Mouse (Mus musculus): Measurements from ENCODE around the gene Krtdap. TPM values are rescaled to one million over a fixed set of nuclear protein-coding genes. Genes with fewer than 3 reads are reported as not detected.
A peak's percentile ranks its signal among the peaks of the same experiment; 100 is the strongest.
"Not testable (repeated sequence)": the region's sequence is repeated elsewhere in the genome, so short reads cannot be mapped to it uniquely, and the experiment has no call there.

Gene Krtdap
- total RNA-seq, 2 experiments from 2014 or later = not detected

DNA sequence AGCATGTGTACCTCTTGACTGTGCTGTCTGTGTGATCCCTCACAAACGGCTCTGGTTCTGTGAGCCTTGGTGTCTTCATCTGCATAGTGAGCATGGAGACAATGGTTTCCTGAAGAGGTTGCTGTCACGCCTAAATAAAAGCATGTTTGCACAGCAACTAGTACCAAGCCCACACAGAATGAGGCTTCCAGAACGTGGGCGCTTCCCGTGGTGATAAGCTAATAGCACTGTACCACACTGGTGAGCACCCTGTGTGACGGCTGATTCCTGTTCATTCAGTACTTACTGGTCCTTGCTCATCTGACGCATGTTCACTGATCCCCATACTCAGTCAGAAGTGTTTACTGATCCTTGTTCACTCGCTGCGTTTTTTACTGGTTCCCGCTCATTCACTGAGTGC is 2.4 kb downstream of the Krtdap start:
- peak; percentile 11 to 24 for DNase-seq

DNA sequence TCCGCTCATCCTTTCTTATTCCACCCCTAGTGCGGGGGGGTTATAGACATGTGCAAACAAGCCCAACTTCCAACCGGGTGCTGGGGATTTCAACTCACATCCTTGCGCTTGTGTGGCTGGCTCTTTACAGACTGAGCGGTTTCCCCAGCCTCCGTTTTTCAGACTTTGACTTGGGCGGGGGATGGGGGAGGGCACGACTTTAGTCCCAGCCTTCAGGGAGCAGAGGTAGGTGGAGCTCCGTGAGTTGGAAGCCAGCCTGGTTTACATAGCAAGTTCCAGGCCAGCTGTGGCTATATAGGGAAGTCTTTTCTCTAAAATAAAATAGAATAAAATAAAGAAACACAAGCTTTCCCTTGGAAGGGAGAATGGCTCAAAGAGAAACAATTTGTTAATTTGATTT is 4.2 kb downstream of the Krtdap start:
- no peak for DNase-seq

DNA sequence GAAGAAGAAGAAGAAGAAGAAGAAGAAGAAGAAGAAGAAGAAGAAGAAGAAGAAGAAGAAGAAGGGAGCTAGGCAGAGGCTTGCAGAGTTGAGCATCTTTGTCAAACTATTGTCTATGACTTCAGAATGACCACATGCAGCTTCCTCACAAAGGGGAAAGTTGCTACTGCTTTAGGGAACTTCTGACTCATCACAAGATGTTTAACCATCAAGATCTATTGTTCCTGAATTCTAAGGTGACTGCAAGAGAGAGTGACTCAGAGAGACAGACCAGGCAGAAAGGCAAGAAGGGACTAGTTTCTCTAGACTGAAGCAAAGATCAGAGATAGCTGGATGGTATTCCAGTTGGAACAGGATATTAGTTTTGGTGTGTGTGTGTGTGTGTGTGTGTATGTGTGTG is 7.2 kb downstream of the Krtdap start:
- no peak for DNase-seq

DNA sequence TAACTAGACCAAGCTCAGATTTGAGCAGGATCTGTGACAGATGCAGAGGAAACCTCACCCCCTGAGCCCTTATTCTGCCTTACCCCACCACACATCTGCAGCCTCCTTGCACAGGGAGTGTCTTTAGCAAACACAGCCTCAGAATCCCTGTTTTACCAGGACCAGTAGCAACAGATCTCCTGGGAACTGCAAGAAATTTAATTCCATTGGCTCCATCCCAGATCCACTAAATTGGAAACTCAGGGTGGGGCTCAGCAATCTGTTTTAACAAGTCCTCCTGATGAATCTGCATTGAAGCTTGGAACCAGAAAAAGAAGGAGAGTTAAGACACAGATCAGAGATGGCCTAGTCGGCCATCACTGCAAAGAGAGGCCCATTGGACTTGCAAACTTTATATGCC is 9.1 kb downstream of the Krtdap start:
- DNase-seq = no peak

DNA sequence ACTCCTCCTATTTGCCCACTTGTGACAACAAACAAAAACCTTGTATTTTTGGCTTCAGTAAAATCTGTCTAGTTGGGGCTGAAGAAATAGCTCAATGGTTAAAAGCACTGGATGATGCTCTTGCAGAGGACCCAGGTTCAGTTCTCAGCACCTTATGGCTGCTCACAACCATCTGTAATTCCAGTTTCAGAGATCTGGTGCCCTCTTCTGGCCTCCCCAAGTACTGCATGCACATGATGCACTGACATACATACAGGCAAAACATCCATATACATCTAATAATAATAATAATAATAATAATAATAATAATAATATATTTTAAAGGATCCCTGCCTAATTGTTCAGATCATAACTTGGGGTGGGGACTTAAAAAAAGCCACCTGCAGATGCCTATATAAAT is 13.0 kb downstream of the Krtdap start:
- DNase-seq = no peak

DNA sequence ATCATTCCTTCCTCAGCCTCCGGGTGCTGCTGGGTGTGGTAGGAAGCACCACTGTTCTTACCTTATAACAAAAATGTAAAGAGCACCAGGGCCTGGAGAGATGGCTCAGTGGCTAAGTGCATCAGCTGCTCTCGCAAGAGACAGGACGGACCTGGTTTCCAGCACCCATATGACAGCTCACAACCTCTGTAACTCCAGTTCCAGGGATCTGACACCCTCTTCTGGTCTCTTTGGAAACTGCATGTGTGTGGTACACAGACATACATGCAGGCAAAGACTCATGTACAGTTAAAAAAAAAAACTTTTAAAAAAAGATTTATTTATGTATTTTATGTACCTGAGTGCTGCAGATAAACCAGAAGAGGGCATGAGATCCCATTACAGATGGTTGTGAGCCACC is 15.6 kb downstream of the Krtdap start:
- no peak for DNase-seq

DNA sequence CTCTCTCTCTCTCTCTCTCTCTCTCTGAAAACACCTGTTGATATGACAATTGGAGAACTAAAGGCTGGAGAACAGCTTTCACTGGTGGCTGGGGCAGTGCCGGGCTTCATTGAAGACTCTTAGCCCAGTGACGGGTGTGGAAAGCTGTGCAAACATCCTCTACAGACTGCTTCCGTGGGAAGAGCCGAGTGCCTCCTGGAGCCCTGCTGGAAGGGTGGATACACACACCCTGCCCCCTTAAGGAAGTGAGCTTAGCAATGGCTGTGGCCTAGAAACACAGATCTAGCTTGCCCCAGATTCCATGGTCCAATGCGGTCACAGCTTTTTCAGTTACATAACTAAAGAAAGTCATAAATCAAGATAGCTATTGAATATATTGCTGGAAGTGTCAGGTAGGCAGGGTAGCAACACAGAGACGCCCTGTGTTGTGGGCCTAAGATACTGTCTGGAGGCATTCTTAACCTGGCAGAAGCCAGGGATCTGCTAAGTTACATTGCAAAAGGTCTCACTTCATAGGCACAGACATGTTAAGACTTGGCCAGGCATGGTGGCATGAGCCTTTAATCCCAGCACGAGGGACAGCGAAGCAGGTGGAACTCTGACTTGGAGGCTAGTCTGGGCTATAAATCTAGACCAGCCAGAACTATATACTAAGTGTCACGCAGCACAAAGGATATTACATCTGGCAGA is 16.5 kb downstream of the Krtdap start:
- DNase-seq = no peak

DNA sequence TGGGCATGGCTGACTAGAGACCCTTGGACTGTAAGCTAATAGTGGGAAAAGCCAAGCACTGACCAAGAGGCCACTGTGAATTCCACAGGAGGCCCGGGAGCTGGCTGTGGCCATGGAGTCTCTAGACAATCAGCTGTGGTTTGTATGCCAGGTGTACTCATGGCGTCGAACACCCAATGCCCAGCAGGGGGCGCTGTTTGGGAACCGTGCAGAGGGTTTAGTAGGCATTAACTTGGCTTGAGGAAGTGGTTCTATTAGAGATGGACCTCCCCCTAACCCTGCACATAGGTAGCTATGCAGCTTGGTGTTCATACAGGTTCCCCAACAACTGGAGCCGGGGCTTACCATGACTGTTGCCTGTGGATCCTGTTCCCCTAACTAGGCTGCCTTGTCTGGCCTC is 18.2 kb downstream of the Krtdap start:
- DNase-seq = no peak

DNA sequence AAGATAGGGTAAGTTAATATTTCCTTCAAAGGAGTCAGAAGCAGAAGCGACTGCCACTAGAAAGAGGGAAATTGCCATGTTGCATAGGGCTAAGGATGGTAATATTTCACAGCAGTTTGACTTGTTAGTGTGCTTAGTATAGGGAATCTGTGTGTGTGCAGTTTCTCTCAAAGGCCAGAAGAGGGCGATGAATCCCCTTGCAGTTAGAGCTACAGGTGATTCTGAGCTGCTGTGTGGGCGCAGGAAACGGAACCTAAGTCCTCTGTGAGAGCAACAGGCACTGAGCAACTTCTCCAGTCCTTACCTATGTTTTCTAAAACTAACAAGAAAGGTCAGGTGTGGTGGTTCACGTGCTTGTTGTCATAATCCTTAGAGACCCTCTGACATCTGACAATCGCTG is 22.6 kb downstream of the Krtdap start:
- DNase-seq = no peak

DNA sequence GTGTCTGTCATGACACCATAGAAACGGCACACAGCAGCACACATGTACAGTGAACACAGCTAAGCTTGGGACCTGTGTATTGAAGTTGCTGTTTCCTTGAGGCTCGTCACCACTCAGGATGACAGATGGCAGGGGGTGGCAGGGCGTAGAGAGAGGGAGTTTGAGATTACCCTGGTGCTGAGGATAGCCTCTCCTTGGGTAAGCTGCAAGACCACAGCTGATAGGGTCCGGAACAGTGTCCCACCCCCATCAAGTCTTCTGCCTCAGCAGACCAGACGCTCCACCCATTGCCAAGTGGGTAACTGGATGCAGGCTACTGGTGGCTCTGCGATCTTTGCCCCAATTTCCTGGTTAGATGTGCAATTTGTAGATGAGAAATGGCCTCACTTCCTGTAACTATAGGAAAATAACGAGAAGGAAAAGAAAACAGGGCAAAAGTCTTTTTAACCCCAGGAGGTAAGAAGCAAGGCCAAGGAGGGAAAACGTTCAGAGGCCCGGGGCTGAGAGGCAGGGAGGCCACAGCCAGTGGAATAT is 24.1 kb downstream of the Krtdap start:
- no peak for DNase-seq

DNA sequence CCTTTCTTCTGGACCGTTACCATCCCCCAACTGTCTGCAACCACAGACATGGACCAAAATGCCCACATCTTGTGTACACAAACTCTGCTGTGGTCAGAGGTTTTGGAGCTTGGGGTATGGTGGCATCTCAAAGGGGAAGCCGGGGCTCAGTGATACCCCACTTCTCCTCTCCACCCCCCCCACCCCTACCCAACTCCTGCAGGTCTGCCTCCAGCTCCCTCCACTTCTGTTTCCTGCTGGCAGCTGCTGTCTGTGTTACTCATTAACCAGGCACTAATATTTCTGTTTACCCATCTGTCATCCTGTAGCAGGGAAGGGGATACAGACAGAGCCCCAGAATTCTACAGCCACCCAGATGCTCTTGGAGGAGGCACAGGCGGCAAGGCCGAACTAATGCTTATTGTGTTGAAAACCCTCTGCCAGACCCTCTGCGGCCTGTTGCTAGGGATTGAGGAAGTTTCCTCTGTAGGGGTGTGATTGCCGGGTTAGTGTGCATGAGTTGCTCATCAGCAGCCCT is 24.7 kb downstream of the Krtdap start:
- DNase-seq = peak; percentile 18 to 21

DNA sequence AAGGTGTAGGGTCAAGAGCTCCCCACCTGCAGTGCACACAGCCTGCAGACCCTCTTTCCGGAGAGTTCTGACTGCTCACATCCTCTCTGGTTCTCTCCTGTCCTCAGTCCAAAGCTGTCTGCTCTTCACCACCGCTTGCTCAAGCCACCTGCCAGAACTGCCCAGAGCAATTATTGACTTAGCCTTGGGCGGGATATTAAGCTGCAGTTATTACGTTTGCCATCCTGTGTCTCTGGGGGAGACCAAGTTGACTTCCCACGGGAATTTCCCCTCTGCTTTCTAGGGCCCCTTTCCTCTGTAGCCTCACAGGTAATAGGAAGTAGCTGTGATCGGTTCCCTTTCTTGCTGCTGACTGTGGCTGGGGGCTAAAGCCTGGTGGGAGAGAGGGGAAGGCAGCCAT is 32.4 kb downstream of the Krtdap start:
- DNase-seq = no peak

DNA sequence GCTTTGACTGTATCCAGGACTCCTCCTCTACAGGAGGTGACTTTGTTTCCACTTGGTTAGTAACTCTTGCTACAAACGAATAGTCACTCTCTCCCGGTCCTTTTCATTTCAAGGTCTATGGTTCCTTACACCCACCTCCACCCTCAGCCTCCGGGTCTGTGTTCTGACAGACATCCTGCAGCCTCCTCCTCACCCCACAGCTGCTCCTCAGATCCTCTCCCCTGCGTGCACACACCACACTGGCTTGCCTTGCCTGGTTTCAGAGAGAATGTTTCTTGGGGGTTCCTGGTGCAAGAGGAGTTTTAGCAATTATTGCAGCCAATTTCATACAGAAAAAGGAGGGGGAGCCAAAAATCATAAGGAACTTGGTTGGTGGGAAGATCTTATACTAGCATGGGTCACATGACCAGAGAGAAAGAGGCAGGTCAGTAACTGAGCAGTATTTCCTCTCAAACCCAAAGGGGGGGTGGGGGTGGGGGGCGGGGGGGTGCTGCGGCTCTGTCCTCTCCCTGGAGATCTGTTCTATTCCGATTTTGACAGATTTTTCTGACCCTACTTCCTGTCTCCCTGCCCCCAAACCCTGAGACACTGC is 33.3 kb downstream of the Krtdap start:
- no peak for DNase-seq

DNA sequence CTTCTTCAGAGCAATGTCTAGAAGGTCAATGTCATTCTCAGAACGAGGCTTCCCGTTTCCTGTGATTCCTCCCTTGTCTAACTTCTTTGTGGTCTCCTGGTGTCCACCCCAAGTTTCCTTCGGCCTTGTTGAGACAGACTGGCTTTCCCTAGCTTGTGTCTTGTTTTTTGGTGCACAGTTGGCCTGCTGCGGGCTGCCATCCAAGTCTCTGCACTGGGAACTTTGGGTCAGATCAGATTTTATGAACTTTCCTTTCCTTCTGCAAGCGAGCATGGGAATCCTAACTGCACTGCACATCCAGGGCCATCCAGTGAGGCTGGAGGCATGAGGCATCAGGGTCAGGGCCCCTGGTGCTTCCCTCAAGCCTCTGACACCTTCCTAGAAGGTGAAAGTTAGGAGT is 33.8 kb downstream of the Krtdap start:
- DNase-seq = no peak

DNA sequence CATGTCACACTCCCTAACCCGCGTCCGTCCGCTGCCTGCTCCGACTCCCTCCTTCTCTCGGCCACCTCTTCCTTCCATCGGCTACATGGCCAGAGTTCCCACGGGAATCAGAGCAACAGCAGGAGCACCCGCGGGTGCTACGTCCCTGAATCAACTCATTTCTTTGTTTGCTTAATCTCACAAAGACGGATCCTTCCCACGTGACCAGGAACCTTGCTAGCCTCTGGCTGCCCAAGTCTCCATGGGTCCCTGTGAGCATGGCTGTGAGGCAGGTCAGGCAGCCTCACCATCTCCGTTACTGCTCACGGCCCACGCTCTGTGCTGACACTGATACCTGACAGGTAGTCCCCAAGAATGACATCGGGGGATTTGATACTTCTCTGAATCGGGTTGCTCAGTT is 36.0 kb downstream of the Krtdap start, which contains the start of gene Ffar2:
Gene Ffar2 (minus strand): TSS at position 101 of the 400 bp plus-strand sequence.
- DNase-seq = no peak

DNA sequence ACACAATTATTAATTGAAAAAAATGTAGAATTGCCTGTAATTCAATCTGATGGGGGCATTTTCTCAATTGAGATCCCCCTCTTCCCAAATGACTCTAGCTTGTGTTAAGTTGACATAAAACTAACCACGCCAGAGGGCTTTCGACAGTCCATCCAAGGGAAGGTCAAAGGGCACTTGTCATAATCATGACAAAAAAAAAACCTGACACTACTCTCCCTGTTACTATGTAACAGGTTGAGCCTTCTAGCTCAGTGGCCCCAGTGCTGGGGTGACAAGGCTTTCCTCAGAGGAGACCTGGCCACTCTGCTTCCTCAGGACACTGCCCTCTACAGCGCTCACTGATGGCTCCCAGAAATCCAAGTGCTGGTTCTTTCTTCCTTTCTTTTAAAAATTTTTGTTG is 36.6 kb downstream of the Krtdap start:
- no peak for DNase-seq

DNA sequence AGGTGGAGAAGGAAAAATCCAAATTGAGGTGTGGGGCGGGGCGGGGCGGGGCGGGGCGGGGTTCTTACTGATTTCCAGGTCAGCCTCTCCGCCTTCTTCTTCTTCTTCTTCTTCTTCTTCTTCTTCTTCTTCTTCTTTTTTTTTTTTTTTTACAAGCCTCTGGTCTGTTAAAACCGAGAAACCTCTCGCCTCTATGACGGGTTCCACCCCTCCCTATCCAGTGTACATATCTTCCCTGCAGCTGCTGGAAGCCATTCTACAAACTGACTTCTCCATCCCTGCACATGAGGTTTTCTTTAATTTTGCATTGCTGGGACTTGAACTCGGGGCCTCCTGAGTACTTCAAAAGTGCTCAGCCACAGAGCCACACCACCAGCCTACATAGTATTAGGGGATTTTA is 39.0 kb downstream of the Krtdap start:
- no peak for DNase-seq

DNA sequence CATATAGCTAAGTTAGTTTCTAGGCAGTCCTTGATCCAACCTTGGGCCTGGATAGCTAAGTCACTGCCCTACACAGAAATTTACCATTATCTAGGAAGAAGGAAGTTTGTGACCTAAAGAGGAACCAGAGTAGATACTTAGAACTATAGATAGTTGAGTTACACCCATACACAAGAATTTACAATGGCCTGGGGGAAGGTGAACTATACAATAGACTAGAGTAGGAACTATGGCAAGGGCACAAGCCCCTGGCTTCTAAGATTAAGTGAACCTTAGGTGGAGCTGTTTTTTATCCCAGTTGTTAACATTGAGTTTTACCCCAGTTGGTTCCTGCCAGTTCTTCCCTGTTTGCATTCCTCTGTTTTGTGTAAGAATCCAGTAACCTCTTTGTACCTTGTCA is 41.2 kb downstream of the Krtdap start:
- not testable (repeated sequence) for DNase-seq

DNA sequence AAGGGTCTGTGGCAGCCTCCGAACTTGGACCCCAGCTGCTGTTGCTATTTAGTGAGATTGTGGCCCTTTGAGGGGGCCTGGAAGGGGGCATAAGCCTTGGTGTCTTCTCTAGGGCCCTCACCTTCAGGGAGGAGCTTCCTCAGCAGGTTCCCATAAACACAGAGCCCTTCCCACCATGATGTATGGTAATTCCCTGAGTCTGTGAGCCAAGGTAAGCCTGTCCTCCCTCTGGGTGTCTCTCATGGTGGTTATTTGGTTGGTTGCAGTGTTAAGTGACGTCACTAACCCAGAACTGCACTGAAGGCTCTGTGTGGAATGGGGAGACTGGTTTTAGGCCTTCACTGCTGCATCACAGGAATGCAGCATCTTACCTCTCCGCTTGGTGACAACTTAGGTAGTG is 41.7 kb downstream of the Krtdap start:
- no peak for DNase-seq

DNA sequence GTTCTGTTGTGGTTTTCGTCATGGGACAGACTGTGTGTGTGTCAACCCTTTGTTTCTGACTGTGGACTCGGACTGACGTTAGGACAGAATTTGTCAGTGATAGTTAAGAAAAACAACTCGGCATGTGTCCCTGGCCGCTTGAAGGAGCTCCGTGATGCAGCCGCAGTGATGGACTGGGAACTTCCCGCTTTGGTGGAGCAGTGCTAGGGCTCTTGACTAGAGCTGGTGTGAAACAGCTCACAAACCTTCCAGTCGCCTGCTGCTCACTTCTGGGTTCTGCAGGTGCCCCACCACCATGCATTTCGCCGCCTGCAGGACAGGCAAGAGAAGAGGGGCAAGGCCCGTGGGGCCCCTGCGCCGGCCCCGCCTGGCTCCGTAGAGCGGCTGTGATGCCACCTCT is 44.6 kb downstream of the Krtdap start:
- no peak for DNase-seq

DNA sequence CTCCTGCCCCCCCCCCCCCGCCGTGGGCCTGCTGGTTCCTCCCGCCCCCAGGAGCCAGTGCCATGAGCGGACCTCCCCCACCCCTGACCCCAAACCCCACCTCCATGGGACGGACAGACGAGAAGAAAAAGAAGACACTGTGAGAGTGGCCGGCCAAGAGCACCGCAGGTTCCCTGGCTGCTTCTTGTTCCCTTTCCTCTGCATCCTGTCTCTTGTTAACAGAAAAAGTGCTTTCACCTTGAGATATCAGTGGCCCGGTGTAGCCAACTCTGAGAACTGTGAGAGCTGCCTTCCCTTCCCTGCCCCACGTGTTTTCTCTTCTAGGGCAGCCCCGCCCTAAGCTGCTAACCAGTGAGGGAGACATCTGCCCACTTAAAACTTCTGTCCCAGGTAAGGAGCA is 45.0 kb downstream of the Krtdap start:
- not testable (repeated sequence) for DNase-seq

DNA sequence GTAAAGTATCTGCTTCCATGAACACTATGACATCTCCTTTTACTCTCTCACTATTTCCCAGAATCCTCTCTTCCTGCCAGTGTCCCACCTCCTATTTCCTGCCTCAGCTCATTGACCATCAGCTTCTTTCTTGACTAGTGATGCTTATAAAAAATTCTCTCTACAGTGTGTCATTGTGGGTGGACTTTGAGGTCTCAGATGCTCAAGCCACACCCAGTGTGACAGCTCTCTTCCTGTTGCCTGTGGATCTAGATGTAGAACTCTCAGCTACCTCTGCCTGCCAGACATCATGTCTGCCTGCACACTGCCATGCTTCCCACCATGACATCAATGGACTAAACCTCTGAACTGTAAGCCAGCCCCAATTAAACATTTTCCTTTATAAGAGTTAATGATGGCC is 49.6 kb downstream of the Krtdap start:
- DNase-seq = no peak

DNA sequence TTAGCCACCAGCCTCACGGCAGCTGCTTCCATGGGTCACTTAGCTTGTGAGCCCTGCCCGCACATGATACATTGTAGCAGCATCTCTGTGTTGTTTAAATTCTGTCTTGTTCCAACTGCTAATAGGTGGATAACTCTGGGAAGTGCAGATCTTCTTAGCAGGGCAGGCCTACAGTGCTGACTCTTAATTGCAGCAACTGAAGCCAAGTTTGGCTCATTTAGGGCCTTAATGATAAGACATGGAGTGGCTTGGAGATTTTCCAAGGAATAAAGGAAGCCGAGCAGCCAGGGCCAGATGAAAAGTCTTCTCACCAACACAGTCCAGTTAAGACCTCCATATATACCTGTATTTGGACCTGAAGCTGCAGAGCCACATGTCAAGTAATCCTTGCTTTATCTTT is 52.6 kb downstream of the Krtdap start:
- DNase-seq = no peak
